Mouse (Mus musculus): Measurements from ENCODE around the gene Abi3. TPM values are rescaled to one million over a fixed set of nuclear protein-coding genes. Genes with fewer than 3 reads are reported as not detected.

Gene Abi3
- polyA plus RNA-seq, 1 experiment from 2014 or later: 10.3 TPM

GRCm38 (mm10) chr11:95807884-95808283 is 34.4 kb downstream of the Abi3 start:
- no peak overlapping the region for H3K4me2 ChIP-seq (ENCODE audit: low read depth, low read length)
- no peaks in the 10 kb centered on the region for H3K27me3 ChIP-seq (replicated peaks; ENCODE audit: control insufficient read depth, insufficient read depth, low read length)
- no peak for ATAC-seq
- no peak overlapping the region for H3K4me3 ChIP-seq (ENCODE audit: low read length)
- peaks cover 7% of the 10 kb centered on the region; the same call in 1 of the 2 replicates for H3K9me3 ChIP-seq (ENCODE audit: control insufficient read depth, low read length)
- no peaks in the 10 kb centered on the region for H3K36me3 ChIP-seq (ENCODE audit: control insufficient read depth, insufficient read depth, low read length)
- H3K27ac ChIP-seq (ENCODE audit: low read length): no peak overlapping the region
- 95% methylated on average over 5 of the region's 5 CpGs for WGBS
- no peak overlapping the region for H3K9ac ChIP-seq (ENCODE audit: low read depth, low read length)
- H3K4me1 ChIP-seq (ENCODE audit: control insufficient read depth, insufficient read depth, low read length): peaks cover 5% of the 10 kb centered on the region; the same call in 1 of the 2 replicates

- peak; percentile 85 for ATAC-seq
- Histone ChIP-seq H3K36me3 (ENCODE audit: control insufficient read depth, insufficient read depth, low read length) (no peaks in the 10 kb centered on the region), H3K27ac (ENCODE audit: low read length) (peak overlapping the region; percentile 9; the same call in 1 of the 2 replicates), H3K9me3 (ENCODE audit: control insufficient read depth, low read length) (peaks cover 7% of the 10 kb centered on the region; the same call in 1 of the 2 replicates), H3K4me2 (ENCODE audit: low read depth, low read length) (no peak overlapping the region), H3K27me3 (replicated peaks; ENCODE audit: control insufficient read depth, insufficient read depth, low read length) (no peaks in the 10 kb centered on the region), H3K4me3 (ENCODE audit: low read length) (no peak overlapping the region), H3K4me1 (ENCODE audit: control insufficient read depth, insufficient read depth, low read length) (peaks cover 5% of the 10 kb centered on the region; the same call in 1 of the 2 replicates), H3K9ac (ENCODE audit: low read depth, low read length) (0 out of 2 replicates have a peak overlapping the region, but pooled peaks have one; percentile 11)
- 27% methylated on average over 3 of the region's 3 CpGs for WGBS
Observed at GRCm38 (mm10) chr11:95805527-95805926, 36.7 kb downstream of the Abi3 start.

- no peak overlapping the region for H3K4me2 ChIP-seq (ENCODE audit: low read depth, low read length)
- H3K27ac ChIP-seq (ENCODE audit: low read length): peak overlapping the region; percentile 9; the same call in 1 of the 2 replicates
- 64% methylated on average over 5 of the region's 5 CpGs for WGBS
- H3K36me3 ChIP-seq (ENCODE audit: control insufficient read depth, insufficient read depth, low read length): no peaks in the 10 kb centered on the region
- ATAC-seq: no peak; the same call in 1 of the 2 replicates
- no peak overlapping the region for H3K4me3 ChIP-seq (ENCODE audit: low read length)
- peaks cover 5% of the 10 kb centered on the region; the same call in 1 of the 2 replicates for H3K4me1 ChIP-seq (ENCODE audit: control insufficient read depth, insufficient read depth, low read length)
- H3K27me3 ChIP-seq (replicated peaks; ENCODE audit: control insufficient read depth, insufficient read depth, low read length): no peaks in the 10 kb centered on the region
- H3K9me3 ChIP-seq (ENCODE audit: control insufficient read depth, low read length): peaks cover 7% of the 10 kb centered on the region; the same call in 1 of the 2 replicates
- H3K9ac ChIP-seq (ENCODE audit: low read depth, low read length): no peak overlapping the region
Observed at GRCm38 (mm10) chr11:95805010-95805409, 37.3 kb downstream of the Abi3 start.

GRCm38 (mm10) chr11:95795582-95795981 is 46.7 kb downstream of the Abi3 start:
- no peak for ATAC-seq
- Histone ChIP-seq H3K27ac (ENCODE audit: low read length) (no peak overlapping the region), H3K36me3 (ENCODE audit: control insufficient read depth, insufficient read depth, low read length) (no peaks in the 10 kb centered on the region), H3K27me3 (replicated peaks; ENCODE audit: control insufficient read depth, insufficient read depth, low read length) (peaks cover 16% of the 10 kb centered on the region), H3K4me1 (ENCODE audit: control insufficient read depth, insufficient read depth, low read length) (peaks cover 5% of the 10 kb centered on the region), H3K9ac (ENCODE audit: low read depth, low read length) (no peak overlapping the region), H3K4me2 (ENCODE audit: low read depth, low read length) (no peak overlapping the region), H3K4me3 (ENCODE audit: low read length) (no peak overlapping the region), H3K9me3 (ENCODE audit: control insufficient read depth, low read length) (no peaks in the 10 kb centered on the region)
- WGBS: 73% methylated on average over 5 of the region's 5 CpGs

- H3K36me3 ChIP-seq (ENCODE audit: control insufficient read depth, insufficient read depth, low read length): no peaks in the 10 kb centered on the region
Observed at GRCm38 (mm10) chr11:95794201-95794600, 48.1 kb downstream of the Abi3 start.

GRCm38 (mm10) chr11:95792950-95793509 is 49.2 kb downstream of the Abi3 start:
- Histone ChIP-seq H3K4me1 (ENCODE audit: control insufficient read depth, insufficient read depth, low read length) (peaks cover 5% of the 10 kb centered on the region), H3K36me3 (ENCODE audit: control insufficient read depth, insufficient read depth, low read length) (no peaks in the 10 kb centered on the region), H3K9ac (ENCODE audit: low read depth, low read length) (no peak overlapping the region), H3K4me3 (ENCODE audit: low read length) (no peak overlapping the region), H3K9me3 (ENCODE audit: control insufficient read depth, low read length) (no peaks in the 10 kb centered on the region), H3K4me2 (ENCODE audit: low read depth, low read length) (no peak overlapping the region), H3K27ac (ENCODE audit: low read length) (no peak overlapping the region), H3K27me3 (replicated peaks; ENCODE audit: control insufficient read depth, insufficient read depth, low read length) (peaks cover 16% of the 10 kb centered on the region)
- 89% methylated on average over 8 of the region's 8 CpGs for WGBS
- ATAC-seq: no peak

More at GRCm38 (mm10) chr11:95794201-95794600, 48.1 kb downstream of the Abi3 start:
- Histone ChIP-seq H3K27me3 (replicated peaks; ENCODE audit: control insufficient read depth, insufficient read depth, low read length) (peaks cover 16% of the 10 kb centered on the region), H3K9me3 (ENCODE audit: control insufficient read depth, low read length) (no peaks in the 10 kb centered on the region), H3K27ac (ENCODE audit: low read length) (no peak overlapping the region), H3K4me3 (ENCODE audit: low read length) (no peak overlapping the region), H3K9ac (ENCODE audit: low read depth, low read length) (no peak overlapping the region), H3K4me1 (ENCODE audit: control insufficient read depth, insufficient read depth, low read length) (peaks cover 5% of the 10 kb centered on the region), H3K4me2 (ENCODE audit: low read depth, low read length) (no peak overlapping the region)
- WGBS: 66% methylated on average over 5 of the region's 5 CpGs
- no peak for ATAC-seq

GRCm38 (mm10) chr11:95791787-95792186 is 50.5 kb downstream of the Abi3 start:
- WGBS: 82% methylated on average over 13 of the region's 13 CpGs
- no peak for ATAC-seq
- H3K27me3 ChIP-seq (replicated peaks; ENCODE audit: control insufficient read depth, insufficient read depth, low read length): peaks cover 8% of the 10 kb centered on the region; the same call in 1 of the 2 replicates

GRCm38 (mm10) chr11:95789451-95789891 is 52.8 kb downstream of the Abi3 start:
- no peak overlapping the region for H3K27ac ChIP-seq (ENCODE audit: low read length)
- no peaks in the 10 kb centered on the region for H3K27me3 ChIP-seq (replicated peaks; ENCODE audit: control insufficient read depth, insufficient read depth, low read length)
- 74% methylated on average over 8 of the region's 8 CpGs for WGBS
- no peaks in the 10 kb centered on the region for H3K9me3 ChIP-seq (ENCODE audit: control insufficient read depth, low read length)
- no peak for ATAC-seq
- no peak overlapping the region for H3K4me3 ChIP-seq (ENCODE audit: low read length)
- no peak overlapping the region for H3K4me2 ChIP-seq (ENCODE audit: low read depth, low read length)
- H3K36me3 ChIP-seq (ENCODE audit: control insufficient read depth, insufficient read depth, low read length): no peaks in the 10 kb centered on the region
- H3K9ac ChIP-seq (ENCODE audit: low read depth, low read length): no peak overlapping the region
- H3K4me1 ChIP-seq (ENCODE audit: control insufficient read depth, insufficient read depth, low read length): no peaks in the 10 kb centered on the region

More at GRCm38 (mm10) chr11:95791787-95792186, 50.5 kb downstream of the Abi3 start:
- H3K4me3 ChIP-seq (ENCODE audit: low read length): no peak overlapping the region
- H3K4me2 ChIP-seq (ENCODE audit: low read depth, low read length): no peak overlapping the region
- H3K36me3 ChIP-seq (ENCODE audit: control insufficient read depth, insufficient read depth, low read length): no peaks in the 10 kb centered on the region
- H3K4me1 ChIP-seq (ENCODE audit: control insufficient read depth, insufficient read depth, low read length): peaks cover 5% of the 10 kb centered on the region
- H3K9ac ChIP-seq (ENCODE audit: low read depth, low read length): no peak overlapping the region
- no peak overlapping the region for H3K27ac ChIP-seq (ENCODE audit: low read length)
- no peaks in the 10 kb centered on the region for H3K9me3 ChIP-seq (ENCODE audit: control insufficient read depth, low read length)

- Histone ChIP-seq H3K36me3 (ENCODE audit: control insufficient read depth, insufficient read depth, low read length) (no peaks in the 10 kb centered on the region), H3K4me2 (ENCODE audit: low read depth, low read length) (no peak overlapping the region), H3K27me3 (replicated peaks; ENCODE audit: control insufficient read depth, insufficient read depth, low read length) (no peaks in the 10 kb centered on the region), H3K9ac (ENCODE audit: low read depth, low read length) (no peak overlapping the region), H3K4me3 (ENCODE audit: low read length) (no peak overlapping the region), H3K27ac (ENCODE audit: low read length) (no peak overlapping the region), H3K4me1 (ENCODE audit: control insufficient read depth, insufficient read depth, low read length) (no peaks in the 10 kb centered on the region), H3K9me3 (ENCODE audit: control insufficient read depth, low read length) (no peaks in the 10 kb centered on the region)
- 89% methylated on average over 6 of the region's 6 CpGs for WGBS
- ATAC-seq: no peak
Observed at GRCm38 (mm10) chr11:95786511-95786910, 55.8 kb downstream of the Abi3 start.

Measured in intestine, embryonic 16.5 days (tissue).